Mouse (Mus musculus): ENCODE data around the gene Gm20388. TPM values are rescaled to one million over a fixed set of nuclear protein-coding genes. Genes with fewer than 3 reads are reported as not detected.
A peak's percentile ranks its signal among the peaks of the same experiment; 100 is the strongest.
"Not testable (repeated sequence)": the region's sequence is repeated elsewhere in the genome, so short reads cannot be mapped to it uniquely, and the experiment has no call there.

Gene Gm20388
- polyA plus RNA-seq, 1 experiment from 2014 or later, result not detected

GRCm38 (mm10) chr8:120786753-120787152 is 876.1 kb downstream of the Gm20388 start:
- Histone ChIP-seq H3K9ac (ENCODE audit: low read depth, low read length) (no peak overlapping the region), H3K36me3 (ENCODE audit: control insufficient read depth, insufficient read depth) (no peaks in the 10 kb centered on the region), H3K4me2 (replicated peaks; ENCODE audit: low read depth) (no peak overlapping the region), H3K4me3 (ENCODE audit: low read depth, low read length) (no peak overlapping the region), H3K27me3 (replicated peaks; ENCODE audit: control insufficient read depth, insufficient read depth, low read length) (no peaks in the 10 kb centered on the region), H3K27ac (ENCODE audit: low read depth, low read length) (no peak overlapping the region), H3K4me1 (replicated peaks; ENCODE audit: control insufficient read depth, insufficient read depth, low read length) (no peaks in the 10 kb centered on the region), H3K9me3 (ENCODE audit: control insufficient read depth) (no peaks in the 10 kb centered on the region)
- no peak for TF ChIP-seq CTCF (IDR thresholded peaks at IDR 0.05; ENCODE audit: low read depth)
- WGBS, result 78% methylated on average over 4 of the region's 4 CpGs
- ATAC-seq, result no peak

GRCm38 (mm10) chr8:120787631-120788030 is 877.0 kb downstream of the Gm20388 start:
- TF ChIP-seq CTCF (IDR thresholded peaks at IDR 0.05; ENCODE audit: low read depth), result no peak
- Histone ChIP-seq H3K27ac (ENCODE audit: low read depth, low read length) (no peak overlapping the region), H3K4me2 (replicated peaks; ENCODE audit: low read depth) (no peak overlapping the region), H3K27me3 (replicated peaks; ENCODE audit: control insufficient read depth, insufficient read depth, low read length) (no peaks in the 10 kb centered on the region), H3K36me3 (ENCODE audit: control insufficient read depth, insufficient read depth) (no peaks in the 10 kb centered on the region), H3K9ac (ENCODE audit: low read depth, low read length) (no peak overlapping the region), H3K9me3 (ENCODE audit: control insufficient read depth) (no peaks in the 10 kb centered on the region), H3K4me1 (replicated peaks; ENCODE audit: control insufficient read depth, insufficient read depth, low read length) (no peaks in the 10 kb centered on the region), H3K4me3 (ENCODE audit: low read depth, low read length) (no peak overlapping the region)
- WGBS, result 54% methylated on average over 5 of the region's 5 CpGs
- no peak for ATAC-seq

GRCm38 (mm10) chr8:120792710-120793109 is 882.1 kb downstream of the Gm20388 start:
- no peak overlapping the region for H3K4me2 ChIP-seq (replicated peaks; ENCODE audit: low read depth)
- no peak overlapping the region for H3K9ac ChIP-seq (ENCODE audit: low read depth, low read length)
- H3K27me3 ChIP-seq (replicated peaks; ENCODE audit: control insufficient read depth, insufficient read depth, low read length), result no peaks in the 10 kb centered on the region
- ATAC-seq, result no peak
- no peak overlapping the region; the same call in 1 of the 2 replicates for H3K27ac ChIP-seq (ENCODE audit: low read depth, low read length)
- TF ChIP-seq CTCF (IDR thresholded peaks at IDR 0.05; ENCODE audit: low read depth), result no peak
- H3K36me3 ChIP-seq (ENCODE audit: control insufficient read depth, insufficient read depth), result no peaks in the 10 kb centered on the region
- 89% methylated on average over 15 of the region's 15 CpGs for WGBS
- no peak overlapping the region for H3K4me3 ChIP-seq (ENCODE audit: low read depth, low read length)
- H3K9me3 ChIP-seq (ENCODE audit: control insufficient read depth), result no peaks in the 10 kb centered on the region
- no peaks in the 10 kb centered on the region for H3K4me1 ChIP-seq (replicated peaks; ENCODE audit: control insufficient read depth, insufficient read depth, low read length)

GRCm38 (mm10) chr8:120795944-120796635 is 885.4 kb downstream of the Gm20388 start:
- peak; percentile 92 for ATAC-seq
- Histone ChIP-seq H3K4me2 (replicated peaks; ENCODE audit: low read depth) (peak overlapping the region; percentile 25; the same call in 1 of the 2 replicates), H3K9me3 (ENCODE audit: control insufficient read depth) (no peaks in the 10 kb centered on the region), H3K4me3 (ENCODE audit: low read depth, low read length) (no peak overlapping the region), H3K9ac (ENCODE audit: low read depth, low read length) (no peak overlapping the region), H3K4me1 (replicated peaks; ENCODE audit: control insufficient read depth, insufficient read depth, low read length) (no peaks in the 10 kb centered on the region; the same call in 1 of the 2 replicates), H3K27ac (ENCODE audit: low read depth, low read length) (peak overlapping the region; percentile 46), H3K27me3 (replicated peaks; ENCODE audit: control insufficient read depth, insufficient read depth, low read length) (no peaks in the 10 kb centered on the region), H3K36me3 (ENCODE audit: control insufficient read depth, insufficient read depth) (no peaks in the 10 kb centered on the region)
- 29% methylated on average over 9 of the region's 9 CpGs for WGBS
- peak; percentile 99 for TF ChIP-seq CTCF (IDR thresholded peaks at IDR 0.05; ENCODE audit: low read depth)

- no peaks in the 10 kb centered on the region for H3K9me3 ChIP-seq (ENCODE audit: control insufficient read depth)
- ATAC-seq, result no peak
- 88% methylated on average over 9 of the region's 9 CpGs for WGBS
Observed at GRCm38 (mm10) chr8:120797019-120797727, 886.5 kb downstream of the Gm20388 start.

GRCm38 (mm10) chr8:120800308-120800865 is 889.7 kb downstream of the Gm20388 start:
- peak overlapping the region; percentile 48 for H3K4me2 ChIP-seq (replicated peaks; ENCODE audit: low read depth)
- 9% methylated on average over 17 of the region's 17 CpGs for WGBS
- no peaks in the 10 kb centered on the region; the same call in none of the 2 replicates for H3K4me1 ChIP-seq (replicated peaks; ENCODE audit: control insufficient read depth, insufficient read depth, low read length)
- H3K9me3 ChIP-seq (ENCODE audit: control insufficient read depth), result no peaks in the 10 kb centered on the region
- no peak for ATAC-seq
- no peaks in the 10 kb centered on the region for H3K27me3 ChIP-seq (replicated peaks; ENCODE audit: control insufficient read depth, insufficient read depth, low read length)
- no peaks in the 10 kb centered on the region for H3K36me3 ChIP-seq (ENCODE audit: control insufficient read depth, insufficient read depth)
- no peak overlapping the region for H3K27ac ChIP-seq (ENCODE audit: low read depth, low read length)
- TF ChIP-seq CTCF (IDR thresholded peaks at IDR 0.05; ENCODE audit: low read depth), result peak; percentile 95
- H3K4me3 ChIP-seq (ENCODE audit: low read depth, low read length), result no peak overlapping the region
- no peak overlapping the region; the same call in 1 of the 2 replicates for H3K9ac ChIP-seq (ENCODE audit: low read depth, low read length)

More at GRCm38 (mm10) chr8:120797019-120797727, 886.5 kb downstream of the Gm20388 start:
- TF ChIP-seq CTCF (IDR thresholded peaks at IDR 0.05; ENCODE audit: low read depth), result 0 out of 2 replicates have a peak, but pooled peaks have one; percentile 9
- Histone ChIP-seq H3K4me1 (replicated peaks; ENCODE audit: control insufficient read depth, insufficient read depth, low read length) (no peaks in the 10 kb centered on the region; the same call in 1 of the 2 replicates), H3K9ac (ENCODE audit: low read depth, low read length) (no peak overlapping the region), H3K27ac (ENCODE audit: low read depth, low read length) (no peak overlapping the region), H3K36me3 (ENCODE audit: control insufficient read depth, insufficient read depth) (no peaks in the 10 kb centered on the region), H3K27me3 (replicated peaks; ENCODE audit: control insufficient read depth, insufficient read depth, low read length) (no peaks in the 10 kb centered on the region), H3K4me3 (ENCODE audit: low read depth, low read length) (no peak overlapping the region), H3K4me2 (replicated peaks; ENCODE audit: low read depth) (no peak overlapping the region)

GRCm38 (mm10) chr8:120803661-120804375 is 893.2 kb downstream of the Gm20388 start:
- H3K27me3 ChIP-seq (replicated peaks; ENCODE audit: control insufficient read depth, insufficient read depth, low read length); H3K9ac ChIP-seq (ENCODE audit: low read depth, low read length); H3K4me1 ChIP-seq (replicated peaks; ENCODE audit: control insufficient read depth, insufficient read depth, low read length); H3K9me3 ChIP-seq (ENCODE audit: control insufficient read depth); H3K4me3 ChIP-seq (ENCODE audit: low read depth, low read length); H3K4me2 ChIP-seq (replicated peaks; ENCODE audit: low read depth); ATAC-seq; H3K36me3 ChIP-seq (ENCODE audit: control insufficient read depth, insufficient read depth); H3K27ac ChIP-seq (ENCODE audit: low read depth, low read length): not testable (repeated sequence)
- 40% methylated on average over 6 of the region's 6 CpGs for WGBS
